Mouse (Mus musculus): ENCODE data around the gene Clpsl2. TPM values are rescaled to one million over a fixed set of nuclear protein-coding genes. Genes with fewer than 3 reads are reported as not detected.
A peak's percentile ranks its signal among the peaks of the same experiment; 100 is the strongest.

Gene Clpsl2
- polyA plus RNA-seq, 1 experiment, result not detected

GRCm38 (mm10) chr17:28519827-28520226 lies 29.4 kb upstream of the Clpsl2 start:
- Histone ChIP-seq H3K27me3 (replicated peaks) (peaks cover 60% of the 10 kb centered on the region), H3K36me3 (replicated peaks; ENCODE audit: low read length) (no peaks in the 10 kb centered on the region), H3K4me1 (peaks cover 71% of the 10 kb centered on the region), H3K4me3 (replicated peaks) (no peak overlapping the region), H3K9me3 (no peaks in the 10 kb centered on the region)
- TF ChIP-seq FLI1 (IDR thresholded peaks at IDR 0.05; ENCODE audit: low read length), result no peak
- no peak for TF ChIP-seq GATA1 (IDR thresholded peaks at IDR 0.05; ENCODE audit: borderline replicate concordance, low read length)

GRCm38 (mm10) chr17:28520561-28520960 lies 28.6 kb upstream of the Clpsl2 start:
- Histone ChIP-seq H3K4me1 (peaks cover 70% of the 10 kb centered on the region), H3K27me3 (replicated peaks) (peaks cover 55% of the 10 kb centered on the region), H3K4me3 (replicated peaks) (no peak overlapping the region), H3K36me3 (replicated peaks; ENCODE audit: low read length) (no peaks in the 10 kb centered on the region), H3K9me3 (no peaks in the 10 kb centered on the region)
- TF ChIP-seq FLI1 (IDR thresholded peaks at IDR 0.05; ENCODE audit: low read length), result no peak
- no peak for TF ChIP-seq GATA1 (IDR thresholded peaks at IDR 0.05; ENCODE audit: borderline replicate concordance, low read length)

DNA sequence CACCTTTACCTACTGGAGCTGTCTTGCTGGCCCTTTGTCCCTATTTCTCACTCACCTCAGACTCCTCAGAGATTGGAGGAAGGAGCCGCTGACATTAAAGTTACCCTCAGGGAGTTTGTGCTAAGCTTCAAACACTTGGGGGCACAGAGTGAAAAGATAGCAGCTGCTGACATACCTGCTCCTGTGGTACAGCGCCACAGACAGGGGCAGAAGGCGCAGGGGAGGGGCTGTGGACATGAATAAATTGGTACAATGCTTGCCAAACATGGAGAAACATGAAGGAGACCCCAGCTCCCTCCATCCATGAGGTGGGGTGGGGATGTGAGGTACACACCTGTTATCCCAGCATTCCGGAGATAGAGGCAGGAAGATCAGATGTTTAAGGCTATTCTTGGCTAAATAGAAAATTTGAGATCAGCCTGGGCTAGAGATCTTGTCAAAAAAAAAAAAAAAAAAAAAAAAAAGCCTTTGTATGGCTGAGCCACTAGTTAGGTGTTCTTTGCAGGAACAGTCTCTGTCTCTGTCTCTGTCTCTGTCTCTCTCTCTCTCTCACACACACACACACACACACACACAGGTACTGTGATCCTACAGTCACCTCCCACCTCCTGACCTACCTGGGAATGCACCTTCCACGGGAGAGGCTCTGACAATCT lies 28.0 kb upstream of the Clpsl2 start:
- no peak overlapping the region for H3K4me3 ChIP-seq (replicated peaks)
- no peaks in the 10 kb centered on the region for H3K9me3 ChIP-seq
- no peak for TF ChIP-seq GATA1 (IDR thresholded peaks at IDR 0.05; ENCODE audit: borderline replicate concordance, low read length)
- no peak for TF ChIP-seq FLI1 (IDR thresholded peaks at IDR 0.05; ENCODE audit: low read length)
- no peaks in the 10 kb centered on the region for H3K36me3 ChIP-seq (replicated peaks; ENCODE audit: low read length)
- H3K4me1 ChIP-seq, result peaks cover 64% of the 10 kb centered on the region
- H3K27me3 ChIP-seq (replicated peaks), result peaks cover 50% of the 10 kb centered on the region

GRCm38 (mm10) chr17:28521920-28522319 lies 27.3 kb upstream of the Clpsl2 start:
- TF ChIP-seq GATA1 (IDR thresholded peaks at IDR 0.05; ENCODE audit: borderline replicate concordance, low read length), result no peak
- no peak for TF ChIP-seq FLI1 (IDR thresholded peaks at IDR 0.05; ENCODE audit: low read length)
- peak overlapping the region; percentile 93 for H3K4me3 ChIP-seq (replicated peaks)
- peaks cover 65% of the 10 kb centered on the region for H3K4me1 ChIP-seq
- no peaks in the 10 kb centered on the region for H3K36me3 ChIP-seq (replicated peaks; ENCODE audit: low read length)
- no peaks in the 10 kb centered on the region for H3K9me3 ChIP-seq
- H3K27me3 ChIP-seq (replicated peaks), result peaks cover 48% of the 10 kb centered on the region

DNA sequence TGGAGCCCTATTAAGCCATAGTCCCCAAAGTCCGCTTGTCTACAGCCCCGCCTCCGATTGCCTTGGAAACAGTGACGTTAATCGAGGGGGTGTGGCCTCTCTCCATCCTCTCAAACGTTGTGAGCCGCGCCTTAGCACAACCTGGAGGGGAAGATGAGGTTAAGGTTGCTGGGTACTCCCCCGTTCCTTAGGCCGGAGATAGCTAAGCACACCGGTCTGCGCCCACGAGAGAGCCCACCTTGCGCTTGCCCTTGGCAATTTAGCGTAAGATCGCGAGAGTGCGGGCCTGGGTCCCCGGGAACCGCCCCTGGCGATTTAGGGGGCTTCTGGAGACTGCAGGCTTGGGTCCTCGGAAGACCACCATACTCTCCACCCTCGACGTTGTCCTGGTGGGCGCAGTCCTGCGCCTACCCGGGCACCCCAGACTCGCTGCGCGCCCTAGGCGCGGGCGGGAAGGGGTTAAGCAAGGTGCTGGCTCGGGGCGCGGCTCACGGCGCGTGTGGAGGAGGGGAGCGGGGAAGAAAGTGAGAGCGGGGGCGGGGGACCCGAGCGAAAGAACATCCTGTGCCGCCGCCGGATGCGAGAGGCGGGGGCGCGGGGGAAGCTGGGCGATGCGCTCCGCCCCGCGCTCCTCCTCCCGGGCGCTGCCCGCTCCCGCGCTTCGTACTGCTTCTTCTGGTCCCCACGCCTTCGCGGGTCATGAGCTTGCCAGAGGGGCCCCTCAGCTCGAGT lies 26.4 kb upstream of the Clpsl2 start:
- Histone ChIP-seq H3K36me3 (replicated peaks; ENCODE audit: low read length) (no peaks in the 10 kb centered on the region), H3K4me3 (replicated peaks) (peak overlapping the region; percentile 93), H3K9me3 (no peaks in the 10 kb centered on the region), H3K27me3 (replicated peaks) (peaks cover 40% of the 10 kb centered on the region), H3K4me1 (peaks cover 65% of the 10 kb centered on the region)
- no peak for TF ChIP-seq FLI1 (IDR thresholded peaks at IDR 0.05; ENCODE audit: low read length)
- TF ChIP-seq GATA1 (IDR thresholded peaks at IDR 0.05; ENCODE audit: borderline replicate concordance, low read length), result no peak

GRCm38 (mm10) chr17:28523355-28524008 lies 25.7 kb upstream of the Clpsl2 start:
- Histone ChIP-seq H3K36me3 (replicated peaks; ENCODE audit: low read length) (no peaks in the 10 kb centered on the region), H3K4me1 (peaks cover 65% of the 10 kb centered on the region), H3K4me3 (replicated peaks) (peak overlapping the region; percentile 93), H3K27me3 (replicated peaks) (peaks cover 35% of the 10 kb centered on the region), H3K9me3 (no peaks in the 10 kb centered on the region)
- TF ChIP-seq GATA1 (IDR thresholded peaks at IDR 0.05; ENCODE audit: borderline replicate concordance, low read length) (no peak), FLI1 (IDR thresholded peaks at IDR 0.05; ENCODE audit: low read length) (no peak)

GRCm38 (mm10) chr17:28524009-28524695 lies 25.1 kb upstream of the Clpsl2 start:
- Histone ChIP-seq H3K36me3 (replicated peaks; ENCODE audit: low read length) (no peaks in the 10 kb centered on the region), H3K4me1 (peaks cover 60% of the 10 kb centered on the region), H3K4me3 (replicated peaks) (peak overlapping the region; percentile 78), H3K27me3 (replicated peaks) (peaks cover 33% of the 10 kb centered on the region), H3K9me3 (no peaks in the 10 kb centered on the region)
- TF ChIP-seq GATA1 (IDR thresholded peaks at IDR 0.05; ENCODE audit: borderline replicate concordance, low read length), result no peak
- TF ChIP-seq FLI1 (IDR thresholded peaks at IDR 0.05; ENCODE audit: low read length), result no peak

- Histone ChIP-seq H3K4me1 (peaks cover 57% of the 10 kb centered on the region), H3K4me3 (replicated peaks) (no peak overlapping the region), H3K9me3 (peaks cover 1% of the 10 kb centered on the region), H3K36me3 (replicated peaks; ENCODE audit: low read length) (no peaks in the 10 kb centered on the region), H3K27me3 (replicated peaks) (peaks cover 36% of the 10 kb centered on the region)
- TF ChIP-seq FLI1 (IDR thresholded peaks at IDR 0.05; ENCODE audit: low read length), result no peak
- no peak for TF ChIP-seq GATA1 (IDR thresholded peaks at IDR 0.05; ENCODE audit: borderline replicate concordance, low read length)
Measured at GRCm38 (mm10) chr17:28524831-28525430, 24.3 kb upstream of the Clpsl2 start.
